Mouse (Mus musculus) liver, postnatal 0 days (tissue): ENCODE results near the gene C87977.

Experiments used
- CTCF ChIP-seq: sonication (generic); IDR thresholded peaks from 2 replicates; pipeline ENCODE4 v1.5.1; 2016; ENCODE audit warnings: antibody characterized with exemption, low read depth
- EP300 ChIP-seq: IDR thresholded peaks from 2 replicates; pipeline ENCODE4 v1.6.1; 2016; ENCODE audit warnings: antibody characterized with exemption, low read depth, mild to moderate bottlenecking

DNA sequence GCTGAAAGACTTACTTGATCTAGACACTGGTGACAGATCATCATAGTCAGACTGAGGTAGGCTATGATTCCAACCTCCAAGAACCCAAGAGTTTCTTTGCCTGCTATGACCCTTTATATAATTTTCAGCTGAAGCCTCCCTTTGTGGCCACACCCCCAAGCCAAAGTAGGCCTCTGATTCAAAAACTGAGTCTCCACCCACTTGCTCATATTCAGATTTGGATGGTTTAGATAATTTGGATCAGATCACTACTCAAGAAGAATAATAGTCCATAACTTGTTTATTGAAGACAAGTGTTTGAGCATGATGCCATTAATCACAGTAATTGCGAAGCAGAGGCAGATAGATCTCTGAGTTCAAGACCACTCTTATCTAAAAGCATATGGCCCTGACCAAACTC is 50.6 kb downstream of the C87977 start, which contains the start of gene Oog3:
- no peak for TF ChIP-seq CTCF
- no peak for TF ChIP-seq EP300
